Mouse (Mus musculus) layer of hippocampus, adult 18-20 months (tissue): ENCODE measurements around the gene Kbtbd12. TPM values are rescaled to one million over a fixed set of nuclear protein-coding genes. Genes with fewer than 3 reads are reported as not detected.
A peak's percentile ranks its signal among the peaks of the same experiment; 100 is the strongest.

Source experiments
- DNase-seq, 2 experiments: peaks; one replicate each; pipeline ENCODE4 v3.0.0; 2022; ENCODE audit warnings: low spot score in 2 of 2
- total RNA-seq, 2 experiments: library from RNA; stranded (reverse); gene quantifications; 2 replicates each; pipeline ENCODE4 v1.2.3; 2021

Kbtbd12 gene
- total RNA-seq, 2 experiments from 2014 or later = 0.20 to 0.74 TPM

DNA sequence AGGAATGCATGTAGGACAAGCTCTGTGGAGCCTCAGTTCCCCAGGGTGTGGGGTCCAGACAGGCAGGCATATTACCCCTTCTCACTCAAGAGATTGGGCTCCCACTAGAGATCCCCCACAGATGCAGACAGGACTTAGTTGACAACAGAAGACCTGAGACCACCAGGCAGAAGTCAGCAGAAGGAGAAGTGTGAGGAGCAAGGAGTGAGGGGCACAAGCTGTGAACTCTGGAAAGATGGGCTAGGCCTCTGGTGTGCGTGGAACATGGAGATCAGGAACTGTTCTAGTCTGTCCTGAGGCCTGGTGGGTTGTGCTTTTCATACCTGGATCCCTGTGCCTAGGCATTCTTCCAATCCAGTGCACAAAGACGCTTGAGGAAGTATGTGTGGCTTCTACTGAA is 87.8 kb downstream of the Kbtbd12 start:
- DNase-seq = no peak

GRCm38 (mm10) chr6:88549137-88549814 is 88.5 kb downstream of the Kbtbd12 start:
- DNase-seq = peak; percentile 40 to 80

GRCm38 (mm10) chr6:88548405-88549049 is 89.2 kb downstream of the Kbtbd12 start:
- DNase-seq = no peak

DNA sequence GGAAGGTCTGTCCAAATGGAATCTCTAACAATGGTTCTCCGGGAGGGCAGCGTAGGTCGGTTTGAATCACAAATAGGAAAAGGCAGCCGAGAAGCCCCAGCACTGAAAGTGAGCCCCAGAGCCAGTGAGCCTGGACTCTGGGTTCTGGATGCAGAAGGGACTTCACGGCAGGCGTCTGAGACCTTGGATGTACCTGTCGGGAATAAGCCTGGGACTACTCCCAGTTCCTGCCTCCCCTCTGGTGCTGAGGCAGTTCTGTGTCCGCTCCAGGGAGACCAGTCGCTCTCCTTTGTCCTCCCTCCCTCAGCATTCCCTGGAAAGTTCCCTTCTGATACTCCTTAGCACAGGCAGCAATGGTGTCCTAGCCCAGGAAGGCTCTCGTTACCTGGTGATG is 92.4 kb downstream of the Kbtbd12 start:
- no peak for DNase-seq

- no peak for DNase-seq
Observed at GRCm38 (mm10) chr6:88544644-88545396, 92.9 kb downstream of the Kbtbd12 start.

- no peak for DNase-seq
Observed at GRCm38 (mm10) chr6:88544241-88544640, 93.5 kb downstream of the Kbtbd12 start.

DNA sequence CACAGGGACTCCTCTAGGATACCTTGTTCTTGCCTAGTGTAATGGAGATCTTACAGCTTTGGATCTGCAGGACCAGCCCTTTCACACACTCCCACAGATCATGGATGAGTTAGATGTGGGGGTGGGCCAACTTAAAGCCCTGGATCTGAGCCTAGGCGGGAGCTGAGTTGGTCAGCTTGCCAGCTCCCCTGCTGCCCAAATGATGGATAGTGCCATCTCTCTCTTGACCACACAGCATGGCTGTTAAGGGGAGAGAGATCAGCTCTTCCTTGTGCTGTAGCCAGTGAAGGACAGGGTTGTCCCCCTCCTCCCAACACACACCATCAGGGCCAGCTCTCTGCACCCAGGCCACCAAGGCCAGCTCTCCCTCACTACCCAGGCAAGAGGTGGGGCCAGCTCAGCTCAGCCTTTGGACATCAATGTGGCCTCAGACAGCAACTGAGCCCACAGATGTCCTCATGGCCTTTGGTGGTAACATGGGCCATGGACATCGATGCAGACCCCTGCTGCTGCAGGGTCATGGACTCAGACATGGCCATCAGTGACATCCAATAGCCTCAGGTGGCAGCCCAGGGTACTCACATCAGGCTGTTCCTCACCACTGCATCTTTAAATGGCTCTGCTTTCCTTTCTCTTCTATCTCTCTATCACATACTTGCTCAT is 97.5 kb downstream of the Kbtbd12 start:
- no peak for DNase-seq

DNA sequence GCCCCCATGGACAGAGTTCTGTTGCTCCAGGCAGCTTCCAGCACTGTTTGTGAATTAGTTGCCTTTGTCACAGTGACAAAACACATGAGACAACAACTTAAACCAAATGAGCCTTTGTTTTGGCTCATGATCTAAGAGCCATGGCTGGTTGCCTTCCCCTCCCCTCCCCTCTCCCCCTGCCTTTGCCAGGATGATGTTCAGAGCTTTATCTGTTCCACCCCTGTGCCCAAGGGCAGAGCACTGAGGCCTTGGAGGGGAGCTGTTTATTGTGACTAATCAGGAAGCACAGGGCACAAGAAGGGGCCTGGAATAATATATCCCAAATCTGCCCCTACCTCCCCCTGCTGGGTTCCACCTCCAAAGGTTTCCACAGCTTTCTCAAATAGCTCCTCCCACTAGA is 107.4 kb downstream of the Kbtbd12 start:
- no peak for DNase-seq

GRCm38 (mm10) chr6:88524056-88524455 is 113.7 kb downstream of the Kbtbd12 start:
- DNase-seq = no peak

GRCm38 (mm10) chr6:88523451-88523850 is 114.3 kb downstream of the Kbtbd12 start:
- no peak for DNase-seq

DNA sequence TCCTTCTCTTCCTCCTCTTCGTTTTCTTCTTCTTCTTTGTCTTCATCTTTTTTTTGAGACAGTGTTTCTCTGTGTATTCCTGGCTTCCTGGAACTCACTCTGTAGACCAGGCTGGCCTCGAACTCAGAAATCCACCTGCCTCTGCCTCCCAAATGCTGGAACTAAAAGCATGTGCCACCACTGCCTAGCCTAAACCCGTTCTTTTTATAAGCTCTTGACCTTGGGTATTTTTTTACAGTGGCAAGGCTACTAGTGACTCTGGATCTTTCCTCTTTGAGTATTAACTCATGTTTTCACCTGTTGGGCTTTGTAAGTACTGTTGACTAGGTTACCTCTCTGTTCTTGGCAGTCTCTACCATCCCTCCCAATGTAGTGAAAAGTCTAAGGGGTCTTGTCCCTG is 114.7 kb downstream of the Kbtbd12 start:
- DNase-seq = no peak

- DNase-seq = no peak
Observed at GRCm38 (mm10) chr6:88522606-88523005, 115.1 kb downstream of the Kbtbd12 start.

GRCm38 (mm10) chr6:88521821-88522220 is 115.9 kb downstream of the Kbtbd12 start:
- no peak for DNase-seq

- DNase-seq = peak; percentile 95 to 96
Observed at GRCm38 (mm10) chr6:88518404-88519263, 119.1 kb downstream of the Kbtbd12 start, which contains the start of gene Sec61a1. Gene Sec61a1, minus strand, starts transcription at chr6:88518905.

- DNase-seq = no peak
Observed at GRCm38 (mm10) chr6:88517701-88518403, 119.9 kb downstream of the Kbtbd12 start.

DNA sequence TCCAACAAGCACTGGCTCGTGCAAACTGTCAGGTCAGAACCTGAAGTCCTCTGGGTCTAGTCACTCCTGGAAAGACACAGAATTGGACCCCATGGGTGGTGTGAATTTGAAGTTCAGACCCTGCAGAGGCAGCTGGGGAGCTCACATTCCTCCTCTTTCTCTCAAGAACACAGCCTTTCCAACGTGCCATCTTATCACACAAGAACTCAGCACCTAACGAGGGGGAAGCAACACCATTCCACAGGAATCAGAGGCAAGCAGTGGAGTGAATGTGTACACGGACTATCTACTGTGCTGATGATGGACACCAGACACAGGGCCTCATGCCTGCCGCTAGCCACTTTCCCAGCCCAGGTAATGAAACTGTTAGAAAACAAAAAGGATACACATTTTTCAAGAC is 121.1 kb downstream of the Kbtbd12 start:
- no peak for DNase-seq

DNA sequence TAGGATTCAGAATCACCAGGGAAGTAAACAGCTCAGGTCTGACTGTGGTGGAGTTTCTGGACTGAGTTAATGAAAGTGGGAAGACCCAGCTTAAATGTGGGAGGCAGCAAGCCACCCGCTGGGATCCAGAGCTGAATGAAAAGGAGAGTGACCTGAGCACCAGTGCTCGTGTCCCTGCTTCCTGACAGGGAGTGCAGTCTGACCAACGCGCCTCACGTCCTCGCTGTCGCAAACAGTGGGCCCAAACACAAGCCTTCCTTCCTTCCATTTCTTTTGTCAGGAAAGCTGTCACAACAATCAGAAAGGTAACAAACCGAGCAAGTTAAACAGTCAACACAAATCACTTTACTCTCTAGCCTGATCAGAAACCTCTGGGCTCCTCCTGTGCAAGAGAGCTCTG is 121.8 kb downstream of the Kbtbd12 start:
- DNase-seq = no peak

DNA sequence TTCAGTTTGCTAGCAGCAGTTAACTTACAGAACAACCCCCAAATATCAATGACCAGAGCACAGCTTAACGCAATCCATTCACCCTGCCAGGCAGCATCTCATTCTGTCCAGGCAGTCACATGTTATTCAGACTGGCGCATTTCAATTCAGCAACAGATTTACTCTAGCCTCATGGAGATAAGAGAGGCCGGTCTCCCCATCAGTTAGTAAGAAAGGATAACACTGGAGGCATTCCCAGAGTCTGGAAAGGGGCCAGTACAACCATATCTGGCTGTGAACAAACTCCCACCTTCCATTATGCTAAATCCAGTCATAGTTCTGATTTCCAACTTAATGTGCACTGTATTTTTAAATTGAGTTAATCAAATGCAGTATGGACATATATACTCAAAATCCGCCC is 123.2 kb downstream of the Kbtbd12 start:
- DNase-seq = peak; percentile 72 to 83

- DNase-seq = peak in 1 of 2 experiments; percentile 1
Observed at GRCm38 (mm10) chr6:88513984-88514383, 123.8 kb downstream of the Kbtbd12 start.

- DNase-seq = no peak
Observed at GRCm38 (mm10) chr6:88503044-88503443, 134.7 kb downstream of the Kbtbd12 start.
